Mouse (Mus musculus): Measurements from ENCODE around the gene Dnase1l2. TPM values are rescaled to one million over a fixed set of nuclear protein-coding genes. Genes with fewer than 3 reads are reported as not detected.
A peak's percentile ranks its signal among the peaks of the same experiment; 100 is the strongest.
"Not testable (repeated sequence)": the region's sequence is repeated elsewhere in the genome, so short reads cannot be mapped to it uniquely, and the experiment has no call there.

Dnase1l2 gene
- polyA plus RNA-seq, 1 experiment from 2014 or later = 3.6 TPM

GRCm38 (mm10) chr17:24469910-24470602 lies 27.2 kb upstream of the Dnase1l2 start, which contains the start of the genes E4f1 and Pgp:
TSS of gene E4f1 (minus strand) at chr17:24470313.
TSS of gene Pgp (plus strand) at chr17:24470392.
- peak; percentile 97 for ATAC-seq (ENCODE audit: insufficient number of reproducible peaks, insufficient read depth, low FRiP score, low TSS enrichment)
- Histone ChIP-seq H3K27me3 (no peaks in the 10 kb centered on the region), H3K4me2 (replicated peaks) (peak within 1 kb of the TSS; percentile 99), H3K9me3 (no peaks in the 10 kb centered on the region), H3K36me3 (peaks cover 25% of the 10 kb centered on the region), H3K4me3 (peak within 1 kb of the TSS; percentile 85), H3K4me1 (peaks cover 24% of the 10 kb centered on the region), H3K27ac (peak within 1 kb of the TSS; percentile 77), H3K9ac (peak within 1 kb of the TSS; percentile 88)
- under 1% methylated on average over 58 of the region's 75 CpGs for WGBS

DNA sequence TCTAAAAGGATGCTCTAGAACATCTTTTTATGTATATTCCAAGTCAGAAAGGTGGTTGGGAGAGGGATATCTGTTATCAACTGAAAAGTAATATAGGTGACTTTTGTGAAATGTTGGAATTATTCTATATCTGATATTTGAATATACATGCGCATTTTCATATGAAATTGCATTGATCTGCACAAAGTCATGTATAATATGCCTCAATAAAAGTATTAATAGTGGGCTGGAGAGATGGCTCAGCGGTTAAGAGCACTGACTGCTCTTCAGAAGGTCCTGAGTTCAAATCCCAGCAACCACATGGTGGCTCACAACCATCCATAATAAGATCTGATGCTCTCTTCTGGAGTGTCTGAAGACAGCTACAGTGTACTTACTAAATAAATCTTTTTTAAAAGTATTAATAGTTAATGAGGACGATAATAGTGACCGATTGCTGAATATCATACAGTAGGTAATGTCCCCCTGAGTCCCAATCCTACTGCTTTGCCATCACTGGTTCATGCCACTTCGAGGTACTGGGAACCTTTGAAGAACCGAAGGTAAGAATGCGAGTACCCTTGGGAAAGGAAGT lies 26.5 kb upstream of the Dnase1l2 start:
- H3K27ac ChIP-seq = peak overlapping the region; percentile 77
- H3K9me3 ChIP-seq = no peaks in the 10 kb centered on the region
- peaks cover 24% of the 10 kb centered on the region for H3K4me1 ChIP-seq
- 18% methylated on average over 7 of the region's 7 CpGs for WGBS
- 0 out of 2 replicates have a peak, but pooled peaks have one; percentile 0 for ATAC-seq (ENCODE audit: insufficient number of reproducible peaks, insufficient read depth, low FRiP score, low TSS enrichment)
- H3K9ac ChIP-seq = peak overlapping the region; percentile 45
- H3K4me3 ChIP-seq = peak overlapping the region; percentile 85
- peak overlapping the region; percentile 99 for H3K4me2 ChIP-seq (replicated peaks)
- no peaks in the 10 kb centered on the region for H3K27me3 ChIP-seq
- peaks cover 19% of the 10 kb centered on the region for H3K36me3 ChIP-seq

GRCm38 (mm10) chr17:24468636-24469246 lies 25.8 kb upstream of the Dnase1l2 start:
- H3K4me1 ChIP-seq = peaks cover 24% of the 10 kb centered on the region
- no peak overlapping the region for H3K4me2 ChIP-seq (replicated peaks)
- no peak overlapping the region for H3K4me3 ChIP-seq
- ATAC-seq (ENCODE audit: insufficient number of reproducible peaks, insufficient read depth, low FRiP score, low TSS enrichment) = no peak
- WGBS = 88% methylated on average over 5 of the region's 5 CpGs
- no peaks in the 10 kb centered on the region for H3K27me3 ChIP-seq
- peaks cover 12% of the 10 kb centered on the region; the same call in 1 of the 2 replicates for H3K36me3 ChIP-seq
- no peak overlapping the region for H3K27ac ChIP-seq
- no peaks in the 10 kb centered on the region for H3K9me3 ChIP-seq
- H3K9ac ChIP-seq = no peak overlapping the region

DNA sequence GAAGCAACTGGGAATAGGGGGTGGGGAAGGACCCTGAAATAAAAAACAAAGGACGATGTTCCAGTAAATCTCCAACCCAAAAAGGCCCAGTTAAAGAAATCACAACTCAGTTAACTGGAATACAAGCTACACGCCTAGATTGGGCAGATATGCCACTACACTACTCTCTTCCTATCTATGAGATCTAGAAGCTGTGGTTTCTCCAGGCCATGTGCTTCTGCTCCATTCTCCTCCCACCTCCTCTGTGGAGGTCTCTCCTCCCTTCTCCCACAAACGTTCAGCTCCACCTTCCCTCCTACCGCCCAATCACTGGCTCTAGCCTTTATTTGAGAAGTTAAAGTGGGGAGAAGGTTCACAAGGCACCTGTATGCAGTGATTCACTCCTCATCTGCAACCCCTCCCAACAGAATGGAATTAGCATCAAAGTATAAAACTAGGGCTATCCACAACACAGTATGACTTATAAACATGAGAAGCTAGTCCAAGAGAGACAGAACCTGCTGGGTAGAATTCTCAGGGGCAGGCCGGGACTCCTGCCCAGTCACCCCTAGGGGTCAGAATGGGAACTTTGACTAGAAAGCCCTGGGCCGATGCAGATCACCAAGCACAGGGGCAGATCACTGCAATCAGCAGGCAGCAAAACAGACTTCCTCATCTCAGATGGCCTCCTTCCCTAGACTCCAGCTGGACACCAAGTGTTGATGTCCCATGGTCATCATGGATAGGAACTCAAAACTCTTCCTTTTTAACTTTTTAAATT lies 20.6 kb upstream of the Dnase1l2 start:
- 56% methylated on average over 6 of the region's 6 CpGs for WGBS

GRCm38 (mm10) chr17:24462932-24463331 lies 20.0 kb upstream of the Dnase1l2 start:
- Histone ChIP-seq H3K4me3 (no peak overlapping the region), H3K4me1 (no peaks in the 10 kb centered on the region), H3K27ac (no peak overlapping the region), H3K27me3 (no peaks in the 10 kb centered on the region), H3K36me3 (no peaks in the 10 kb centered on the region), H3K4me2 (replicated peaks) (no peak overlapping the region), H3K9me3 (no peaks in the 10 kb centered on the region), H3K9ac (no peak overlapping the region)
- no peak for ATAC-seq (ENCODE audit: insufficient number of reproducible peaks, insufficient read depth, low FRiP score, low TSS enrichment)
- 75% methylated on average over 1 of the region's 1 CpGs for WGBS

More for the DNA sequence above, 20.6 kb upstream of the Dnase1l2 start:
- no peak for ATAC-seq (ENCODE audit: insufficient number of reproducible peaks, insufficient read depth, low FRiP score, low TSS enrichment)
- Histone ChIP-seq H3K9ac (no peak overlapping the region), H3K9me3 (no peaks in the 10 kb centered on the region), H3K36me3 (no peaks in the 10 kb centered on the region), H3K4me1 (no peaks in the 10 kb centered on the region), H3K27ac (no peak overlapping the region), H3K4me2 (replicated peaks) (no peak overlapping the region), H3K27me3 (no peaks in the 10 kb centered on the region), H3K4me3 (no peak overlapping the region)

DNA sequence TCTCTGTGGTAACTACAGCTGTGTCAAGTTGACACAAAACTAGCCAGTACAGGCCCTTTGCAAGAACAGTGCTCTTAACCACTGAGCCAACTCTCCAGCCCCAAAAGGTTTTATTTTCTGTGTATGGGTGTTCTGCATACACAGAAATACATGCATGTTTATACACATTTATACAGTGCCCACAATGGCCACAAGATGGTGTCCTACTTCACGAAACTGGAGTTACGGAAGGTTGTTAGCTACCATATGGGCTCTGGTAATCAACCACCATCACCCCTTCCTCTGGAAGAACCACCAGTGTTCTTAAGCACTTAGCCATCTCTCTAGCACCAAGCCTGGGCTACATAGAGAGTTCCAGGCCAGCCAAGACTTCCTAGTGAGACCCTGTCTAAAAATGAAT lies 18.7 kb upstream of the Dnase1l2 start:
- WGBS = 60% methylated on average over 2 of the region's 2 CpGs
- H3K36me3 ChIP-seq = no peaks in the 10 kb centered on the region
- no peaks in the 10 kb centered on the region for H3K4me1 ChIP-seq
- H3K27me3 ChIP-seq = no peaks in the 10 kb centered on the region
- no peak for ATAC-seq (ENCODE audit: insufficient number of reproducible peaks, insufficient read depth, low FRiP score, low TSS enrichment)
- H3K4me2 ChIP-seq (replicated peaks) = no peak overlapping the region
- H3K4me3 ChIP-seq = no peak overlapping the region
- H3K27ac ChIP-seq = no peak overlapping the region
- no peak overlapping the region for H3K9ac ChIP-seq
- H3K9me3 ChIP-seq = no peaks in the 10 kb centered on the region

GRCm38 (mm10) chr17:24455523-24456206 lies 12.8 kb upstream of the Dnase1l2 start:
- WGBS = 50% methylated on average over 10 of the region's 10 CpGs
- Histone ChIP-seq H3K4me2 (replicated peaks) (peak overlapping the region; percentile 32; the same call in 1 of the 2 replicates), H3K4me3 (peak overlapping the region; percentile 76; the same call in 1 of the 2 replicates), H3K27ac (peak overlapping the region; percentile 95; the same call in 1 of the 2 replicates), H3K4me1 (peaks cover 12% of the 10 kb centered on the region; the same call in 1 of the 2 replicates), H3K36me3 (peaks cover 12% of the 10 kb centered on the region)
- H3K27me3 ChIP-seq; H3K9me3 ChIP-seq; ATAC-seq (ENCODE audit: insufficient number of reproducible peaks, insufficient read depth, low FRiP score, low TSS enrichment); H3K9ac ChIP-seq: not testable (repeated sequence)

DNA sequence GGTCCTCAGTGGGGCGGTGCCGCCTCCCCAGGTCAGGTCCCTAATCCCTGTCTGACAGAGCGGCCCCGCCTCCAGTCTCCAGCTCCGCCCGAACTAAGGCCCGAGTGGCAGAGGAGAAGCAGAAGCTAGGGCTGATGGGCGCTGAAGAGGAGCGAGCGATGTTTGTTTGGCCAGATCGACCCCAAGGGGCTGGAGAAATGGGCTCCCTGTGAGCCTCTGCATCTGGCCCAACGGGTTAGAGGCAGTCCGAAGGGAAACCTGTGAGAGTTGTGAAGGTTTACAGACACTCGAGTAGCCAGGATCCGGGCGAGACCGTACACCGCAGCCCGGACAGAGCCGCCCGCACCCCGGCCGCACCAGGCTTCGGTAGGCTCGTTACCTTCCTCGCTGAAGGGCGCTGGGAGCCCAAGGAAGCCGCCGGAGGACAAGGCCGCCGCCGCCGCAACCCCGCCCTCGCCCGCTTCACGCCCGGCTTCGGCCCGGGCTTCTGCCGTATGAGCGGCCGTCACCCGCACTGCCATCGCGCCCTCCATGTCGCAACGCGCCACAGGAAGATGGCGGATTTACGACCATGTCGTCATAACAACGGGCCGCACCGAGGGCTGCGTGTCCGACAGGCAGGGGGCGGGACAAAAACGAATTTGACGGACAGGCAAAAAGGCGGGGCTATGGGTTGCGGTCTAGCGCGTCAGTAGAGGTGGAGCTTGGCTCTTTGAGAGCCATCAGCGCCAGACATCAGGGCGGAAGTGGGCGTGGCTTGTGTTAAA lies 12.0 kb upstream of the Dnase1l2 start:
- Histone ChIP-seq H3K9ac (peak overlapping the region; percentile 88), H3K4me1 (peaks cover 12% of the 10 kb centered on the region; the same call in 1 of the 2 replicates), H3K4me3 (peak overlapping the region; percentile 76), H3K27me3 (no peaks in the 10 kb centered on the region), H3K9me3 (no peaks in the 10 kb centered on the region), H3K36me3 (peaks cover 19% of the 10 kb centered on the region), H3K4me2 (replicated peaks) (peak overlapping the region; percentile 57), H3K27ac (peak overlapping the region; percentile 95)
- ATAC-seq (ENCODE audit: insufficient number of reproducible peaks, insufficient read depth, low FRiP score, low TSS enrichment) = peak; percentile 88
- WGBS = under 1% methylated on average over 67 of the region's 67 CpGs

DNA sequence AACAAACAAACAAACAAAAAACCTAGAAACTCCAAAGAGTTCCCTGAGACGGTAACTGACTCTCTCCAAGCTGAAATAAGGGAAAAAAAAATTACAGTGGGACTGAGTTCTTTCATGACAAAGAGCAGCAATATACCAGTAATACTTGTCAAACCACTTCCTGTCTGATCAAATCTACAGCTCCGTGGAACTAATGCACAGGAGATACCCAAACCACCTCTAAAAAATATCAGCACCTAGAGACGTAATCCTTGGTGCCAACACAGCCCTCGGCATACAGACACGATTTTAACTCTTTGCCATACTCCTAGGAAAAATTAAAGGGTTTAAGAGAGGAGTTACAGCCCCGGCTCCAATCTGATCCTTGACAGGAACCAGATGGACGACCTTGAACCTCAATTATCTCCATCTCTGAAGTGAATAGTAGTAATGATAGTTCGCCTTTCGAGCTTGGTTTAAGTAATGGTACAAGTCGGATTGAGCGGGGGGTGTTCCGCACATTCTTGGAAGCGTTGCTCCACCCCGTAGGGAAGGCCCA lies 11.4 kb upstream of the Dnase1l2 start:
- Histone ChIP-seq H3K36me3 (peaks cover 25% of the 10 kb centered on the region), H3K9me3 (no peaks in the 10 kb centered on the region), H3K27me3 (no peaks in the 10 kb centered on the region), H3K4me3 (peak overlapping the region; percentile 76), H3K4me2 (replicated peaks) (peak overlapping the region; percentile 57), H3K27ac (peak overlapping the region; percentile 95), H3K9ac (peak overlapping the region; percentile 88), H3K4me1 (peaks cover 12% of the 10 kb centered on the region; the same call in 1 of the 2 replicates)
- WGBS = 5% methylated on average over 14 of the region's 14 CpGs
- ATAC-seq (ENCODE audit: insufficient number of reproducible peaks, insufficient read depth, low FRiP score, low TSS enrichment) = no peak

- no peak for ATAC-seq (ENCODE audit: insufficient number of reproducible peaks, insufficient read depth, low FRiP score, low TSS enrichment)
- peak overlapping the region; percentile 57; the same call in 1 of the 2 replicates for H3K4me2 ChIP-seq (replicated peaks)
- H3K9me3 ChIP-seq = no peaks in the 10 kb centered on the region
- peaks cover 35% of the 10 kb centered on the region for H3K36me3 ChIP-seq
- no peak overlapping the region for H3K27ac ChIP-seq
- peaks cover 12% of the 10 kb centered on the region; the same call in 1 of the 2 replicates for H3K4me1 ChIP-seq
- no peaks in the 10 kb centered on the region for H3K27me3 ChIP-seq
- H3K9ac ChIP-seq = no peak overlapping the region
- 87% methylated on average over 2 of the region's 2 CpGs for WGBS
- H3K4me3 ChIP-seq = no peak overlapping the region
These were observed 10.5 kb upstream of the Dnase1l2 start for GRCm38 (mm10) chr17:24453372-24453771.
